Mouse (Mus musculus): Measurements from ENCODE around the gene Tuba3b. TPM values are rescaled to one million over a fixed set of nuclear protein-coding genes. Genes with fewer than 3 reads are reported as not detected.

Tuba3b gene
- polyA plus RNA-seq (2012), result not detected in 2 replicates

DNA sequence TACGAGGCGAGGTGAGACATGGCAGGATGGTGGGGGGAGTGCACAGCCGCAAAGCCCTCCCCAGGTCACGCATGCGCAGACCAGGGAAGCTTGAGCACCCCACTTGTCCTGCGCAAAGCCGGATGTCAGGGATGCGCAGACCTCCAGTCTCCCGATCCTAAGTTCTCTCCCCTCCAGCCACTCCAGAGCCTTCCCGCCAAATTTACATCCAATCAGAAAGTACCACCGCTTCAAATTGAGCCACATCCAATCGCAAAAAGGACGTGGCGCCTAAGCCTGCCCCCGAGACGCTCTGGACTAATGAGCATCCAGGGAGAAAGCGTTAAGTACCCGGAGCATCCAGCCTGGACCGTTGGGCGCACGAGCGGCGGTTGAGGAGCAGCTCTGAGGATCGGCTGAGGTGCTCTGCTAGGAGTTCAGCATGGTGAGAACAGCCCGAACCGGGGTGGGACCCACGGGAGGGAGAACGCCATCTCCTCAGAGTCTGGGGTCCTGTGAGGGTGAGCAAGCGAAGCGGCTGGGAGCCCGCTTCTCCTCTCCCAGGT is at the start of gene Tuba3b:
Gene Tuba3b, plus strand, starts transcription at position 92 of the 545 bp plus-strand sequence.
- TF ChIP-seq GATA1 (IDR thresholded peaks at IDR 0.05; ENCODE audit: low read length), result no peak

DNA sequence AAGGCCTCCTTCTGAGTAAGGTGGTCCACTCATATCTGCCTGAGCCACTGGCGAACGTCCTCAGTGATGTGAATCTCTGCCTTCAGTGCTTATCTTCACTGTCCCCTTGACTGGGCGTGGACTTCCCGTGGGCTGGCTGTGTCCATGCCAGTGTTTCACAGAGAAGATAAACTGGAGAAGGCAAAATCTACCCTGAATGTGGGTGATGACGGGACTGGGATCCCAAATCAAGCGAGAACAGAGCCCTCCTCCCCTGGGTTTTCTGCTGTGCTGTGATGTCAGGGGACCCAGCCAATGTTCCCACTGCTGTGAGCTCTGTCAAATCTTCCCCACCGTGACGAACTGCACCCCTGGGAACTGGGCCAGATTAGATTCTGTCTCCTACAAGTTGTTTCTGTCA is 48.3 kb upstream of the Tuba3b start:
- TF ChIP-seq GATA1 (IDR thresholded peaks at IDR 0.05; ENCODE audit: low read length), result no peak

DNA sequence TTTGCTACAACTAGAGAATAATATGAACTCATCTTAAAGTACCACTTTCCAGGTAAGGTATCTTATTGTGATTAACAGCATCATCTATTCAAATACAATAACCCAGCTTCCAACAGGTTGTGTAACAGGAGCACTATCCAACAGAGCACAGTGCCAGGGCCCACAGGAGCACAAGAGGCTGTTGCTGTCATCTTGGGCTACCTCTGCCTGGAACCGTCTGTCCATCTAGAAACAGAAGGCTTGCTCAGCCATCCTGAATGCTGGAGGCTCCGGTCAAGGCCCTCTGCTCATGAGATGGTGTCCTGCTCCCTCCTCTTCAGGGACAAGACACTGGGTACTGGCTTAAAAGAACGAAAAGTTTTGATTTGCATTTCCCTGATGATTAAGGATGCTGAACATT is 47.7 kb upstream of the Tuba3b start:
- TF ChIP-seq GATA1 (IDR thresholded peaks at IDR 0.05; ENCODE audit: low read length), result no peak

DNA sequence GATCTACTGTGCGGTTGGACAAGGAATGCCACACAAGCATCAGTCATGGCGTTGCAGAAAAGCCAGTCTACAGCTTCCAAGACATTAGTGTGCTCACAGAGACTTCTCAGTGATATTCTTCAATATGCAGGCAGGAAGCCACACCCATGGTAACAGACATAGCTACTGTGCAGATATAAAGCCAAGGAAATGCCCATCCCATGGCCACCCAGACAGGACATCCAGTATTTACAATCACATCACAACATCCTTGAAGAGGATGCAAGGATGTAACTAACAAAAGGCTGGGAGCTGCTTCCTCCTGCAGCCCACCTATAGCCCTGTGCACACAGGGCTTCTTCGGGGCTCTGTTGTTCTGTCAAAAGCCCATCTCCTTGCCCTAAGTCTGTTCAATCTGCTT is 46.9 kb upstream of the Tuba3b start:
- TF ChIP-seq GATA1 (IDR thresholded peaks at IDR 0.05; ENCODE audit: low read length), result no peak

DNA sequence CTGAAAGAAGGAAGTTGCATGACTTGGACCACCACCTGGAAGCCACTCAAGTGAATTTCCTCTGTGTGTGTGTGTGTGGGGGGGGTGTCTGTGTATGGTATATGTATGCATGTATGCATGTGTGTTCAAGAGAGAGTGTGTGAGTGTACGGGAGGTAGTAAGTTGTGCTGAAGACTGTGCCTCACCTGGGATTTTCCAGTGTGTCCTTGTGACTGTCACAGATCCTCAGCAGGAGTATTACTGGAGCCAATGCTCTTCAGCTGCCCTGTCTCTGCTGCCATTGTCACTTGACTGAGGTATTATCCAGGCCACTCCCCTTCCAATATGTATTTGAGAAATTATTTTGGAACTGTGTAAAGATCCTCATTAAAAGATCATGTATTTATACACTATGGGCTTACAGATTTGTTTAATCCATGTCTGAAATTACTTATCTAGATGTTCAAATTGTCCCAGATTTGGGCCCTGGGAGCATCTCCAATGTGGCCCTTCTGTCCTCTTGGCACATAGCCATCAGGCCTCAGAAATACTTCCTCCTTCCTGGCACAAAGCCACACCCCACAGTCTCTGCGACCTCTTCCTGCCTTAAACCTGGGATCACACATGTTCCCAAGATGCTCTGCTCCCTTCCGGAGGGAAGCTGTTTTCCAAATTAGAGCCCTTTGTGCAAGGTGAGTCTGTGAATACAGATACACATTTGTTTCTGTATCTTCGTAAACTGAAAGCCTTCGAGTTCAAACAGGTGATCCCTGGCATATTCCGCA is 42.1 kb upstream of the Tuba3b start:
- no peak for TF ChIP-seq GATA1 (IDR thresholded peaks at IDR 0.05; ENCODE audit: low read length)

DNA sequence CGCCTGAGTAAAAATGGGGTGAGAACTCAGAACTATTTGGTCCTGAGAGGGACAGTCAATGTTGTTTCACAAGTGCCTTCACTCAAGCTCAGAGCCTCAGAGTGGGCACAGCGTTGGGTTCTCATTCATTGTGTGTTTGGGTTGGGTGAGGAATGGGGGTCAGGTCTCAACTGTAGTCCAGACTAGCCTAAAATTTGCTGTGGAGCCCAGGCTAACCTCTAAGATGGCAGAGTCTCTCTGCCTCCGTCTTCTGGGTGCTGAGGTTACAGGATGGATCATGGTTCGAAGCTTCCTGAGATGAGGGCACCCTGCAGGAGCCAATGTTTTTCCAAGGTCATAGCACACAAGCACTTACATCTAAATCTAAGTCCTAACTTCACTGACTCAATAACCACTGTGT is 38.8 kb upstream of the Tuba3b start:
- TF ChIP-seq GATA1 (IDR thresholded peaks at IDR 0.05; ENCODE audit: low read length), result no peak

DNA sequence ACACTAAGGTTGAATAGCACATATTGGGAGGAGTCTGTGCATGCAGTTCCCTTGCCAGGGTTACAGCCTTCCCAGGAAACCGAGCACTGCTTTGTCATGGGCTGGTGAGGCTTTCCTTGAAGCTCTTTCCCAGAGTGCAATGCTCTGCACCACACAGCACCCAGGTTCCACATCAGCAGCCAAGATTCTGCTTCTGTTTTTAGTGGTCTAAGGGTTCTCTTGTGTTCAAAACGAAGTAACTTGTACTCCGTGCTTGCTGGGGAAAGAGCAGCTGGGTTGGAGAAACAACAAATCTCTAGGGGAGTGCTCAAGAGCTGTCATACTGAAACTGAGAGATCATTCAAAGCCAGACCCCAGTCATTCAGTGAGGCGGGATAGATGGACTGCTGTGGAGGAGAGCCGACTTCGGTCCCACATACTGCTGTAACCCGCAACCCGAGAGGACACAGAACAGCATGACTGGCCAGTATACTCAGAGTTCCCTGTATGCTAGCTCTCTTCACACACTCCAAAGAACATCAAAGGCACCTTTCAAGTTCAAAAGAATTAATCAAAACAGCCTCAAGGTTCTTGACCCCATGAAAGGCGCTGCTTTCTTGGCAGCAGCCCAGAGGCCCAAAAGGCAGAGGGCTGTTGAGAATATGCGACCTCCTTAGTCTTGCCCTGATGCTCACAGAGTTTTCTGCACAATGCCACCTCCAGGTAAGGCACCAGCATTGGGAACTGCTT is 36.9 kb upstream of the Tuba3b start:
- TF ChIP-seq GATA1 (IDR thresholded peaks at IDR 0.05; ENCODE audit: low read length), result no peak

DNA sequence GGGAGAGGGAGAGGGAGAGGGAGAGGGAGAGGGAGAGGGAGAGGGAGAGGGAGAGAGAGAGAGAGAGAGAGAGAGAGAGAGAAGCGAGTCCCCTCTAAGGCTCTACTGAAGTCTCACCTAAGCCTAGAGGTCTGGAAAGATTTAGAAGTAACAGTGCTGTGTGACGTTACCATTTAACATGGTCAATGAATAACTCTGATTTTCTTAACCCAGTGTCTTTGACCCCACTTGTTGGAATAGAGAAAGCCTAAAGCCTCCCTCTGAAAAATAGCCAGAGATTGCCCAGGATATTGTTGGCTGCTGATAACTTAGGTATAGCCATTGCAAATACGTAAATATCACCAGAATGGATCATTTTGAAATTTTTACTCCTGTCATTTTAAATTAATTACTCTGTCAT is 35.8 kb upstream of the Tuba3b start:
- no peak for TF ChIP-seq GATA1 (IDR thresholded peaks at IDR 0.05; ENCODE audit: low read length)

DNA sequence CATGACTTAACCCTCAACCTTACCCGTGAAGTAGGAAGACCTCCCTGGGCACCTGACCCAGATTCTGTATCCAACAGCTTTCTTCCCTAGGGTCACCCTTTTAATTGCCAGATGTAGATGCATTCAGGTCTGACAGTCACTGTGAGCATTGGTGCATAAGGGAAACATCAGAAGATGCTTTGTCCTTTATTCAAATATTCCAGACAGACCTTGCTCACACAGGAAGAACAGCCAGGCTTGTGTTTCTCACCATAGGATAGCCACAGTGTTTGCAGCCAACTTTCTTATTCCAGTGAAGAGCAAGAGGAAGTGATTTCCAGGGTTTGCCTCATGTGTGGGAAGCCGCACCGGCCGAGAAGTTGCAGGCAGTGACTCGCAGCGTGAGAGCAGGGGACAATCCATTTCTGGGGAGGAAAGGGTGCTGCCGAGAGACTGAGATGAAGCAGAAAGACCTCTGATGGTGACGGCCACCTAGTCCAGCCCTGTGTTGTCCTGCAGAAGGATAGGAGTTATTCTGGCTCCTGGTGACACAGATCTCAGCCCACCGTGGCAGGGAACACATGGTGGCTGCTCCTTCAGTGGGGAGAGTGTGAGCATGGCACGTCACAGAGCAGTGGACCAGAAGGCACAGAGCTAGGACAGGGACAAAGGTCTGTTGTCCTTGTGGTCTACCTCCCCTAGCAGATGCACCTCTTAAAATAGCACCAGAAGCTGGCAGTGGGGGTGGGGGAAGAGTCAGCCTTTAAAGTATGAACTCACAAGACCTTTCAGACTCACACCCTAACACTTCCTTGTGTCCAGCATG is 34.0 kb upstream of the Tuba3b start:
- TF ChIP-seq GATA1 (IDR thresholded peaks at IDR 0.05; ENCODE audit: low read length), result no peak

DNA sequence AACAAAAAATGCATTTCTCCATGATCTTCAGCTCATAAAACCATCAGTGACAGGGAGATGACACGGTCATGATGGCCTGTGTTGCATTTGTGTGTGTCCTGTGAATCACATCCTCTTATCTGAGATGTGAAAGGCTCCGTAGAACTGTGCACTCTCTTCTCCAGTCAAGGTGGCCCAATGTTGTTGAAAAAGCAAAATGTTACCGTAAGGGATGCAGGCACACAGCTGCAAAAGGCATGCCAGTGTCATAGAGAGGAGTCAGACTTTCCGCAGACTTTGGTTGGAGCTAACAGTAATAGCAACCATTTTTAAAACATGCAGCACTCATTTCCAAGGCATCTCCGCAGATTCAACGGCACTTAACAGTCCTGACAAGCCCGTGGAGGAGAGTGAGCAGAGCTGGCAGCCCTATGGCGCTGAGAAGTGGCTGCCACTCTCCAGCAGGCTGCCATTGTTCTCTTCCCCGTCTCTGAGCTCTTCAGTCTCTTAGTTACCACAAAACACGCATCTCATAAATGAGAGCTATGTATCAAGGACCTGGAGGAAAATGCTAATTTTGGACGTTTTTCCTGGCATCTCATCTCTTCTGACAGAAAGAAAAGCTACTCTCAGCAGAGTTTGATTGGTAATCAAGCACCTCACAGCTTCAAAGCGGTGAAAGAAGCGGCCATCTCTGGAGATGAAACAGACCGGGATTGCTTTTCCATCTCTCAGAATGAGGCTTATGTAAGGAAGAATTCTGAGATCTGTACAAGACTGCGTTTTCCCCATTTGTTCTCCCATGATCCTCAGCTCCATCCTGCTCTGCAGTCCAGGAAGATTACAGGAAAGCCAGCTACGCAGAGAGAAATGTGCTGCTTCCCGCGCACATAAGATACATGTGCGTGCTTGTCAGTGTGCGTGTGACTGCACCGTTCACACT is 30.2 kb upstream of the Tuba3b start:
- no peak for TF ChIP-seq GATA1 (IDR thresholded peaks at IDR 0.05; ENCODE audit: low read length)

DNA sequence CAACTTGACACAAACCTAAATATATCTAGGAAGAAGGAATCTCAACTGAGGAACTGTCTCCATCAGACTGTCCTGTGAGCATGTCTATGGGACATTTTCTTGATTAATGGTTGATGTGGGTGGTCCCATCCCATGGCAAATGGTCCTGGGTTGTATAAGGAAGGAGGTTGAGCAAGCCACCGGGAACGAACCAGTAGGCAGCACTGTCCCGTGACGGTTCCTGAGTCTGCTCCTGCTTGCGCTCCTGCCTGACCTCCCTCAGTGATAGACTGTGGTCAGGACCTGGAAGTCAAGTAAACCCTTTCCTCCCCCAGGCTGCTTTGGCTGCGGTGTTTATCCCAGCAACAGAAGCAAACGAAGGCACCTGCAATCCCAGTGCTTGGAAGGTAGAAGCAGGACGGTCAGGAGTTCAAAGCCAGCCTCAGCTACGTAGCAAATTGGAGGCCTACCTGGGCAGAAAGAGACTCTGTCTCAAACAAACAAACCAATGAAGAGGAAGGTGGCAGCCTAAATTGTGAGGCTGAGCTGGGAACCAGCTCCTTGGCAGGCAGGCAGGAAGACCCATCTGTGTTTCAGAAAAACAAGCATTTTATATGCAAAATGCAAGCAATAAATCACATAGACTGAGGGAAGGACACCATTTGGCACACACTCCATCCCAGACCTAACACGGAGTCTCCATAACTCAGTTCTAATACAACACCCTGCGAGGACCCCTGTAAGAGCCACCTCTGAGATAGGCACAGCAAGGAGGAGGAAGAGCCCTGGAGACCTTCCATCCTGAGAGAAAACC is 24.9 kb upstream of the Tuba3b start:
- no peak for TF ChIP-seq GATA1 (IDR thresholded peaks at IDR 0.05; ENCODE audit: low read length)

DNA sequence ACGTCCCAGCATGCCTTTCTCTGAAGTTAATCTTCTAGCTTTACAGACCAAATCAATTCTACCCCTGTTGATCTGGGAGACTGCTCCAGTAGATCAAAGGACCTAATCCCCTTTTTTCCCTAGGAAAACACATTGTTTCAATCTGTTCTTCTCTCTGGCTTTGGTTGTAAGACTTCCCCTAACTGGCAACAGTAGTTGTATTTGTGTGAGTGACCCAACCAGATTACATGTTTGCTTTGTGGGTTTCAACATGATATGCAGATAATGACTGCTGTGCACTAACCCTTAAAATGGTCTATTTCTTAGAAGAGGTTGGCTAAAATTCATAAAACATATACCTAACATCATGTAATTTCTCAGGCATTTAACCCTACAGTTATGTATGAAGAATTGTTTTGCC is 24.0 kb upstream of the Tuba3b start:
- no peak for TF ChIP-seq GATA1 (IDR thresholded peaks at IDR 0.05; ENCODE audit: low read length)

DNA sequence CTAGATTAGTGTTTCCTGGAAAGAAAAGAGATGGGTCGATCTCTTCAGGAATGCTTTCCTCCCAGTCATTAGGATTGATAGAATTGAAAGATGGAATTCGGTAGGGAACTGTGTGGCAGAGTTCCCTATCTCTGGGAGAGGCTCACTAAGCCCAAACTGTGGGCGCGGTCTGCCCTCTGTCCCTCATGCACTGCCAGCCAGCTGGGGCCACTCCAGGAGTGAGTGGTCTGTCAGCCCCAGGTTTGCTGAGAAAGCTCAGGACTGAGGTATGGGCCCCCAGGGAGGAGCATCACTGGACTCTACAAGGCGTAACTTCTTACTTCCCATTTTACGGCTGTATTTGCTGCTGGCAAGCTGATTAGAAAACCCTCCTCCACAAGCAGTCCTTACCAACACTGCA is 23.5 kb upstream of the Tuba3b start:
- TF ChIP-seq GATA1 (IDR thresholded peaks at IDR 0.05; ENCODE audit: low read length), result no peak

DNA sequence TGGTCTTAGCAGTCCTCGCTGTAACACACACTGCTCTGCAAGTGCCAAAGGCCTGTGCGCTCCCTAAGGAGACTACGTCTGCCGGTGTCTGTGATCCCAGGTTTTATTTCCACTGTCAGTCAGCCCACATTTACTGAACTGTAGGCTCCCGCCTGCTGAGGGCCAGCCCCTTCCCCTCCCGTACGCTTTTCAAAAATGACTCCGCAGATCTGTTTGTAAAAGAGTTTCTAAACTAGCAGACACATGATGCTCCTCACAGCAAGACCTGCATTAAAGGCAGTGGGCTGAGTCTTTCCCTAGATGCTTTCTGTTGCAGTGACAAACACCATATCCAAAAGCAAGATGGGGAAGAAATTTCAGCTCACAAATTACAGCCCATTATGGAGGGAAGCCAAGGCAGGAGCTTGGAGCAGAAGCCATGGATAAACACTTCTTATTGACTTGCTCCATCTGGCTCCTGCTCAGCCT is 23.0 kb upstream of the Tuba3b start:
- no peak for TF ChIP-seq GATA1 (IDR thresholded peaks at IDR 0.05; ENCODE audit: low read length)

All from G1E-ER4 (cell line).